ENCODE assay signal across 9 mouse cellular contexts in genomic region chr6:83416261-83417103, GRCm38 (mm10). TPM values are rescaled to one million over a fixed set of nuclear protein-coding genes. Genes with fewer than 3 reads are reported as not detected.
DNase-seq lines count a peak whose midpoint lies in the region; ATAC-seq lines count a peak whose summit lies in the region.
"Had no signal": no experiment of that assay in that cellular context is flagged by ENCODE, and none has a peak within 500 bp of the region (broad histone marks: within the 10 kb centered on the region; RNA-seq: fewer than 3 reads in every experiment).

No protein-coding gene starts in this region.

- ATAC-seq in limb, embryonic 12.5 days (ENCODE audit: insufficient number of reproducible peaks, insufficient read depth, low FRiP score, low TSS enrichment, low read depth), result no peak
- peak; percentile 44 for ATAC-seq in intestine, embryonic 15.5 days

- H3K27me3 ChIP-seq in limb, embryonic 12.5 days, result no peaks in the 10 kb centered on the region
- H3K27me3 ChIP-seq in limb, embryonic 10.5 days (ENCODE audit: low read depth, poor library complexity, severe bottlenecking), result no peaks in the 10 kb centered on the region
- no peaks in the 10 kb centered on the region for H3K27me3 ChIP-seq in intestine, embryonic 15.5 days (replicated peaks)

- H3K4me3 ChIP-seq in limb, embryonic 12.5 days (replicated peaks), result no peak overlapping the region
- no peak overlapping the region for H3K4me3 ChIP-seq in limb, embryonic 10.5 days
- no peak overlapping the region for H3K4me3 ChIP-seq in intestine, embryonic 15.5 days (replicated peaks)

- no peak overlapping the region for H3K4me2 ChIP-seq in limb, embryonic 12.5 days
- no peak overlapping the region for H3K4me2 ChIP-seq in intestine, embryonic 15.5 days (replicated peaks)

- peaks cover 54% of the 10 kb centered on the region for H3K4me1 ChIP-seq in limb, embryonic 12.5 days (replicated peaks)
- H3K4me1 ChIP-seq in limb, embryonic 10.5 days, result peaks cover 51% of the 10 kb centered on the region
- peaks cover 60% of the 10 kb centered on the region for H3K4me1 ChIP-seq in intestine, embryonic 15.5 days (replicated peaks)

- WGBS in limb, embryonic 12.5 days, result 80% methylated on average over 3 of the region's 3 CpGs
- 89% methylated on average over 3 of the region's 3 CpGs for WGBS in limb, embryonic 10.5 days
- 65% methylated on average over 3 of the region's 3 CpGs for WGBS in intestine, embryonic 15.5 days

- 0 out of 2 replicates have a peak overlapping the region, but pooled peaks have one; percentile 13 for H3K27ac ChIP-seq in limb, embryonic 12.5 days
- no peak overlapping the region for H3K27ac ChIP-seq in limb, embryonic 10.5 days
- peak overlapping the region; percentile 76 for H3K27ac ChIP-seq in intestine, embryonic 15.5 days

- DNase-seq in adrenal gland, postnatal 14 days, result peak; percentile 46
- DNase-seq in adrenal gland, adult 8-10 months, result no peak
- DNase-seq in limb, embryonic 10.5 days (ENCODE audit: low spot score), result no peak
- peak; percentile 84 for DNase-seq in thymus, postnatal 0 days (ENCODE audit: low spot score)
- DNase-seq in cerebellum, adult 11 months, result no peak
- no peak for DNase-seq in layer of hippocampus, adult 8-10 months (ENCODE audit: low spot score in 2 of 2)
- DNase-seq: right cerebral cortex, postnatal 4 days had no signal

- H3K9me3 ChIP-seq in limb, embryonic 12.5 days, result no peaks in the 10 kb centered on the region
- H3K9me3 ChIP-seq in limb, embryonic 10.5 days (replicated peaks), result no peaks in the 10 kb centered on the region
- no peaks in the 10 kb centered on the region for H3K9me3 ChIP-seq in intestine, embryonic 15.5 days

- no peak overlapping the region for H3K9ac ChIP-seq in limb, embryonic 12.5 days (replicated peaks)
- H3K9ac ChIP-seq in intestine, embryonic 15.5 days, result no peak overlapping the region

- peaks cover 38% of the 10 kb centered on the region for H3K36me3 ChIP-seq in limb, embryonic 12.5 days
- H3K36me3 ChIP-seq in limb, embryonic 10.5 days, result peaks cover 54% of the 10 kb centered on the region
- H3K36me3 ChIP-seq in intestine, embryonic 15.5 days, result no peaks in the 10 kb centered on the region

RNA-seq across cellular contexts. Expression of gene Tet3, which starts 42.4 kb away (rescaled TPM):
- 49.9 and 61.8 TPM in 2 replicates for total RNA-seq in adrenal gland, postnatal 14 days (2021)
- total RNA-seq in adrenal gland, adult 8-10 months (2022), result 10 to 100 TPM; 24.3 to 40.5 (median 35.3) TPM
- polyA plus RNA-seq in limb, embryonic 12.5 days (2016; fragmentation: Nextera tagmentation; extraction: Ambion mirVana), result 36.0 and 38.6 TPM in 2 replicates
- polyA plus RNA-seq in limb, embryonic 10.5 days (2016; fragmentation: Nextera tagmentation; extraction: Ambion mirVana), result 40.1 and 42.7 TPM in 2 replicates
- 41.8 and 42.8 TPM in 2 replicates for polyA plus RNA-seq in intestine, embryonic 15.5 days (2015; fragmentation: Nextera tagmentation; extraction: Ambion mirVana)
- polyA plus RNA-seq in thymus, postnatal 0 days (2015; fragmentation: Nextera tagmentation; extraction: Ambion mirVana), result 19.7 and 24.1 TPM in 2 replicates
- 10 to 100 TPM; 53.5 to 65.9 (median 58.5) TPM for total RNA-seq in layer of hippocampus, adult 8-10 months (2022)

Comparison
In these comparisons a context has a peak if more than half of its experiments do, and no peak if none do; other contexts are left out.
1. DNase-seq: peak in adrenal gland, postnatal 14 days (single experiment) and thymus, postnatal 0 days (single experiment); none in adrenal gland, adult 8-10 months (single experiment), limb, embryonic 10.5 days (single experiment), cerebellum, adult 11 months (single experiment) and layer of hippocampus, adult 8-10 months (0 of 2).